ENCODE assay signal across 8 mouse cellular contexts in the genomic region with DNA sequence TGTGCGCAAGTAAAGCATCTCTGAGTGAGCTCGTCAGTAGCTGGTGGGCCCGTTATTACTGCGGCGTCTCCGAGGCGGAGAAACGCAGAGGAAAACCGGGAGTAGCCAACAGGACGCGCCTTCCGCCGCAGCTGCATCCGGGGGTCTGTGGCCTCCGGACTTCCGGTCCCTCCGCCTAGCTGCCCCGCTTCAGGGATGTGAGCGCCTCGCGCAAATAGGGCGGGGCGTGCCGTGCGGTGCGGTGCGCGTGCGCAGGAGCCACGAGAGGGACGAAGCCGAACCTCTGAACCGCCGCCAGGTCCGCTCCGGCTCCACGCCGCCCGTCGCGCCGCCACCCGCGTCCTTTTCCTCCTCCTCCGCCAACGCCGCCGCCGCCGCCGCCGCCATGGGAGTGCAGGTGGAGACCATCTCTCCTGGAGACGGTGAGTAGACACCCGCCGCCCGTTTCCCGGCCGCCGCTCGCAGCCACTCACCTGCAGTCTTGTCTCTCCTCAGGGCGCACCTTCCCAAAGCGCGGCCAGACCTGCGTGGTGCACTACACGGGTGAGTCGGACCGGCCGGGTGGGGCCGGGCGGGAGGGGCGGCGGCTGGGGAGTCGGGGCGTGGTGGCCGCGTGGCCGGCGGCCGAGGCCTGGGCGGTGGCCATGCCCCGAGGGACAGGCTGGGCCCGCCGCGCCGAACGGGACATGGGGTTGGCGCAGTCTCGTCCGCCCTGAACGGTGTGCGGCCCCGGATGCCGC. TPM values are rescaled to one million over a fixed set of nuclear protein-coding genes. Genes with fewer than 3 reads are reported as not detected.
DNase-seq lines count a peak whose midpoint lies in the region; ATAC-seq and TF ChIP-seq lines count a peak whose summit lies in the region.

TSS of gene Fkbp1a (plus strand) at position 161 of the 740 bp plus-strand sequence.

- H3K27ac ChIP-seq in forebrain, embryonic 13.5 days = peak within 1 kb of the TSS; percentile 90
- peak within 1 kb of the TSS; percentile 89 for H3K27ac ChIP-seq in liver, postnatal 0 days (ENCODE audit: low read depth)
- peak within 1 kb of the TSS; percentile 88 for H3K27ac ChIP-seq in neural tube, embryonic 14.5 days (ENCODE audit: low read depth, low read length)

- peak; percentile 90 for ATAC-seq in CD4-positive, CD25-positive, alpha-beta regulatory T cell, adult 4 months
- ATAC-seq in forebrain, embryonic 13.5 days = peak; percentile 97
- peak; percentile 96 for ATAC-seq in liver, postnatal 0 days
- peak; percentile 98 for ATAC-seq in neural tube, embryonic 14.5 days (ENCODE audit: low read depth)

- peak; percentile 76 for DNase-seq in c-Kit-negative CD71-positive TER-119-positive erythroid progenitor cells, embryonic 14.5 days (ENCODE audit: low read depth, low spot score)
- peak; percentile 98 to 99 for DNase-seq in heart, postnatal 10 days
- peak; percentile 53 for DNase-seq in large intestine, adult 2 months (ENCODE audit: low read depth, low spot score)
- DNase-seq in liver, postnatal 0 days = peak; percentile 94
- peak; percentile 99 for DNase-seq in testis, postnatal 10 days (ENCODE audit: low spot score)

- intact Hi-C loops in heart, postnatal 10 days (cut with DNase I) = loop anchor here (1.0 kb wide), 1 partner anchor 48 kb away; the partner anchor contains the start of gene Nsfl1c

- peak within 1 kb of the TSS; percentile 82 for H3K4me2 ChIP-seq in forebrain, embryonic 13.5 days
- peak within 1 kb of the TSS; percentile 86 for H3K4me2 ChIP-seq in liver, postnatal 0 days (ENCODE audit: low read depth, low read length)
- peak within 1 kb of the TSS; percentile 95 for H3K4me2 ChIP-seq in neural tube, embryonic 14.5 days (ENCODE audit: low read depth, low read length)

- TF ChIP-seq EP300 in liver, postnatal 0 days (IDR thresholded peaks at IDR 0.05; ENCODE audit: low read depth) = no peak

- no peaks in the 10 kb centered on the region for H3K9me3 ChIP-seq in forebrain, embryonic 13.5 days (replicated peaks)
- no peaks in the 10 kb centered on the region for H3K9me3 ChIP-seq in liver, postnatal 0 days (ENCODE audit: low read length)
- H3K9me3 ChIP-seq in neural tube, embryonic 14.5 days (ENCODE audit: control insufficient read depth, low read length) = no peaks in the 10 kb centered on the region

- WGBS in forebrain, embryonic 13.5 days = under 1% methylated on average over 80 of the region's 93 CpGs
- under 1% methylated on average over 78 of the region's 93 CpGs for WGBS in large intestine, adult 2 months
- 1% methylated on average over 74 of the region's 93 CpGs for WGBS in liver, postnatal 0 days (ENCODE audit: insufficient replicate concordance)
- WGBS in neural tube, embryonic 14.5 days = under 1% methylated on average over 57 of the region's 93 CpGs

- H3K36me3 ChIP-seq in forebrain, embryonic 13.5 days (ENCODE audit: poor library complexity, severe bottlenecking) = peaks cover 28% of the 10 kb centered on the region
- peaks cover 8% of the 10 kb centered on the region; the same call in 1 of the 2 replicates for H3K36me3 ChIP-seq in liver, postnatal 0 days (replicated peaks; ENCODE audit: insufficient read depth, low read length)
- peaks cover 19% of the 10 kb centered on the region for H3K36me3 ChIP-seq in neural tube, embryonic 14.5 days (ENCODE audit: control insufficient read depth, insufficient read depth, low read length)

- H3K27me3 ChIP-seq in forebrain, embryonic 13.5 days = no peaks in the 10 kb centered on the region
- no peaks in the 10 kb centered on the region for H3K27me3 ChIP-seq in liver, postnatal 0 days (ENCODE audit: insufficient read depth, low read length)
- H3K27me3 ChIP-seq in neural tube, embryonic 14.5 days (ENCODE audit: control insufficient read depth, insufficient read depth, low read length) = no peaks in the 10 kb centered on the region

- H3K4me3 ChIP-seq in forebrain, embryonic 13.5 days = peak within 1 kb of the TSS; percentile 96
- H3K4me3 ChIP-seq in liver, postnatal 0 days (ENCODE audit: low read depth, low read length) = peak within 1 kb of the TSS; percentile 73
- H3K4me3 ChIP-seq in neural tube, embryonic 14.5 days (ENCODE audit: low read depth, low read length) = peak within 1 kb of the TSS; percentile 70

- TF ChIP-seq CTCF in liver, postnatal 0 days (IDR thresholded peaks at IDR 0.05; ENCODE audit: low read depth) = no peak

- H3K9ac ChIP-seq in forebrain, embryonic 13.5 days = peak within 1 kb of the TSS; percentile 94
- peak within 1 kb of the TSS; percentile 78 for H3K9ac ChIP-seq in liver, postnatal 0 days (replicated peaks)
- H3K9ac ChIP-seq in neural tube, embryonic 14.5 days (replicated peaks; ENCODE audit: low read depth, low read length) = peak within 1 kb of the TSS; percentile 76

- H3K4me1 ChIP-seq in forebrain, embryonic 13.5 days = peaks cover 37% of the 10 kb centered on the region
- peaks cover 15% of the 10 kb centered on the region for H3K4me1 ChIP-seq in liver, postnatal 0 days (ENCODE audit: insufficient read depth)
- H3K4me1 ChIP-seq in neural tube, embryonic 14.5 days (ENCODE audit: control insufficient read depth, insufficient read depth, low read length) = peaks cover 31% of the 10 kb centered on the region

RNA-seq across cellular contexts. Expression of gene Fkbp1a, which starts in this region (rescaled TPM):
- 100 to 1,000 TPM; 213 to 231 TPM for polyA plus RNA-seq in CD4-positive, CD25-positive, alpha-beta regulatory T cell, adult 4 months (2017; shearing (Covaris generic))
- 529 and 558 TPM in 2 replicates for polyA plus RNA-seq in forebrain, embryonic 13.5 days (2015; fragmentation: Nextera tagmentation; extraction: Ambion mirVana)
- total RNA-seq in heart, postnatal 10 days (2021) = 100 to 1,000 TPM; 377 to 378 TPM
- polyA plus RNA-seq in large intestine, adult 2 months (2012; rRNA removed) = 82.7 and 98.9 TPM in 2 replicates
- 121 and 128 TPM in 2 replicates for polyA plus RNA-seq in liver, postnatal 0 days (2015; fragmentation: Nextera tagmentation; extraction: Ambion mirVana)
- polyA plus RNA-seq in neural tube, embryonic 14.5 days (2014; fragmentation: Nextera tagmentation; extraction: Ambion mirVana) = 618 and 641 TPM in 2 replicates

Comparison
In these comparisons a context has a peak if more than half of its experiments do, and no peak if none do; other contexts are left out.
1. Peak in every context shown above with its lines: DNase-seq, ATAC-seq, H3K4me3 ChIP-seq and H3K27ac ChIP-seq.